Mouse (Mus musculus): ENCODE data around the gene Galnt3. TPM values are rescaled to one million over a fixed set of nuclear protein-coding genes. Genes with fewer than 3 reads are reported as not detected.

Gene Galnt3
- polyA plus RNA-seq, 1 experiment from 2014 or later: 0.63 TPM

DNA sequence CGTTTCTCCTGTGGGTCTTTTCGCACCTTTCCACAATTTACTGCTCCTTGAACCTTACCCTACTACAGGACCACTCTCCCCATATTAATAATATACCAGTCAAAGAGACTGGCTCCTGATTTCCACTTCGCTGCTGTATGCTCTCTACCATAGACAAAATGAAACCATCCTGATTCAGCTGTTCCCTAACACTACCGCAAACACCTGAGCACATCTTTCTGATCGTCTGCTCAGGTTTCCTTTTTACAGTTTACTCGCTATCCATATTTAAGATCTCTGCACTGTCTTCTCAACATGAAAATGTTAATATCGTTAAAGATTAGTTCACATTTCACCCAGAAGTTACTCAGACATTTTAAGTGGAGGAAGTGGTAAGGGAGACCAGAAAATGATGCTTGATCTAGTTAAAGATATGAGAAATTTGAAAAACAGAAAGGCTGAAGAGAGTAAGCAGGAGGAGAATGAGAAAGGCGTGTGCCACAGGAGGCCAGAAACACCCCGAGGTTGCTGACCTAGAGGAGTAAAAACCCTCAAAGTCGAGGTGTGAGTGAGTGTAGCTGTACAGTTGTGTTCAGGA lies 23.9 kb upstream of the Galnt3 start:
- H3K27me3 ChIP-seq (replicated peaks; ENCODE audit: control insufficient read depth, insufficient read depth, low read length): no peaks in the 10 kb centered on the region
- no peaks in the 10 kb centered on the region for H3K9me3 ChIP-seq (replicated peaks; ENCODE audit: control insufficient read depth, low read length)
- H3K4me1 ChIP-seq (ENCODE audit: control insufficient read depth, insufficient read depth, low read length): 0 out of 2 replicates have a peak, but pooled peaks cover 4% of the 10 kb centered on the region
- 89% methylated on average over 10 of the region's 10 CpGs for WGBS
- ATAC-seq: no peak
- no peak overlapping the region for H3K27ac ChIP-seq (ENCODE audit: low read depth, low read length)
- no peak for DNase-seq (ENCODE audit: low spot score)
- no peaks in the 10 kb centered on the region for H3K36me3 ChIP-seq (ENCODE audit: control insufficient read depth, insufficient read depth, low read length)
- H3K9ac ChIP-seq (ENCODE audit: low read length): no peak overlapping the region
- H3K4me2 ChIP-seq (ENCODE audit: low read length): no peak overlapping the region
- no peak overlapping the region for H3K4me3 ChIP-seq (ENCODE audit: low read depth, low read length)

DNA sequence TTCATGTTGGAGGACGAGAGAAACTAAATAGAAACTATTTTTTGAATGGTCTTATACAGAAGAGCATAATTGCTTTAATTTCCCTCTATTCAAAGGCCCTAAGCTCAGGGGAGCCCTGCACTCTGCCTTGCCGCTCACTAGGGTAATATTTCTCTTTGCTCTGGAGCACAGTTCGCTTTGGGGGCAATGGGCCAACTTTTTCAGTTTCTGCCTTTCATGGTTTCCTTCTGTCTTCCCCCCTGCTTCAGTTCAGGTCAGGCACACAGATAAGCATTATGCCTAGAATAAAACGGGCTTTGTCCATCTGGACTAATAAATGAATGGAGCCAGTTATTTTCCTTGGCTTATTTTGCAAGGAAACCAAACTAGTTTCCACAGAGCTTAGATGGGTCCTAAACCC lies 21.7 kb upstream of the Galnt3 start:
- Histone ChIP-seq H3K4me1 (ENCODE audit: control insufficient read depth, insufficient read depth, low read length) (0 out of 2 replicates have a peak, but pooled peaks cover 4% of the 10 kb centered on the region), H3K36me3 (ENCODE audit: control insufficient read depth, insufficient read depth, low read length) (no peaks in the 10 kb centered on the region), H3K27me3 (replicated peaks; ENCODE audit: control insufficient read depth, insufficient read depth, low read length) (no peaks in the 10 kb centered on the region), H3K9me3 (replicated peaks; ENCODE audit: control insufficient read depth, low read length) (no peaks in the 10 kb centered on the region), H3K4me2 (ENCODE audit: low read length) (no peak overlapping the region), H3K4me3 (ENCODE audit: low read depth, low read length) (no peak overlapping the region), H3K27ac (ENCODE audit: low read depth, low read length) (no peak overlapping the region), H3K9ac (ENCODE audit: low read length) (no peak overlapping the region)
- ATAC-seq (peak; percentile 40; the same call in 1 of the 2 replicates), DNase-seq (ENCODE audit: low spot score) (peak; percentile 45)
- 28% methylated on average over 4 of the region's 4 CpGs for WGBS

DNA sequence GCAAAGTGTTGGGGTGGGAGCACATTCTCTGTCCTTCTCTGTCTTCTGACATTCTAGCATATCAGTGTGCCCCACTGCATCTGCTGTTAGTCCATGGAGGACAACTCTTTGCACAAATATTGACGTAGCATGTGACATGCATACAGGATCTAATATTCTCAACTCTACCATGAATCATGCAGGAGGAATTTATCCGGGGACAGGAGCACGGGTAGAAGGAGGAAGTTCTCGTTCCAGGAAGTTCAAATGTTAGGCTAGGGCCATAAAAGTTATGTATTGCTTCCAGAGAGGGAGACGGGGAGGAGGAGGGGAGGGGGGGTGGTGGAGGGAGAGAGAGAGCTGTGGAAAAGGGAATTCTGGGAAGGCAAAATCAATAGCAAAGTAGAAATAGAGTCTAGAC lies 20.0 kb upstream of the Galnt3 start:
- Histone ChIP-seq H3K27me3 (replicated peaks; ENCODE audit: control insufficient read depth, insufficient read depth, low read length) (no peaks in the 10 kb centered on the region), H3K36me3 (ENCODE audit: control insufficient read depth, insufficient read depth, low read length) (no peaks in the 10 kb centered on the region), H3K9me3 (replicated peaks; ENCODE audit: control insufficient read depth, low read length) (no peaks in the 10 kb centered on the region), H3K27ac (ENCODE audit: low read depth, low read length) (no peak overlapping the region), H3K4me2 (ENCODE audit: low read length) (no peak overlapping the region), H3K4me3 (ENCODE audit: low read depth, low read length) (no peak overlapping the region), H3K4me1 (ENCODE audit: control insufficient read depth, insufficient read depth, low read length) (0 out of 2 replicates have a peak, but pooled peaks cover 4% of the 10 kb centered on the region), H3K9ac (ENCODE audit: low read length) (no peak overlapping the region)
- WGBS: 82% methylated on average over 5 of the region's 5 CpGs
- no peak for ATAC-seq
- no peak for DNase-seq (ENCODE audit: low spot score)

DNA sequence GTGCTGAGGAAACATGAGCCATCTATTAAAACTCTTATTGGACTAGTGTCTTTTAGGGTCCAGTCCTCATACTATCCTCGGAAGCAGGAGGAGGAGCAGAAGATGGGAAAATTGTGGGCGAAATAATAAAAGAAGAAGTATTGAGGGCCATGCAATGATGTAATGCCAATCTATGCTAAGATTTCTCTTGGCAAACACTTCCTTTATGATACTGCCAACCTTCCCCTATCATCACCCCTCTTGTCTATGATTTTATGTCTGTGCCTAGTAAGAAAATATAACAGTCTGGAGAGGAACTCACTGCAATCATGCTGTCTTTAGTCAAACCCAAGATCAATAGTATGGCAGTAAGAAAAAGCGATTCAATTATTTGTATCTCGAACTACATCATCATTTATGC lies 18.5 kb upstream of the Galnt3 start:
- 0 out of 2 replicates have a peak, but pooled peaks cover 4% of the 10 kb centered on the region for H3K4me1 ChIP-seq (ENCODE audit: control insufficient read depth, insufficient read depth, low read length)
- no peaks in the 10 kb centered on the region for H3K36me3 ChIP-seq (ENCODE audit: control insufficient read depth, insufficient read depth, low read length)
- ATAC-seq: no peak
- H3K27ac ChIP-seq (ENCODE audit: low read depth, low read length): no peak overlapping the region
- whole genome bisulfite sequencing: 94% methylated on average over 4 of the region's 4 CpGs
- H3K4me3 ChIP-seq (ENCODE audit: low read depth, low read length): no peak overlapping the region
- H3K4me2 ChIP-seq (ENCODE audit: low read length): no peak overlapping the region
- H3K27me3 ChIP-seq (replicated peaks; ENCODE audit: control insufficient read depth, insufficient read depth, low read length): no peaks in the 10 kb centered on the region
- no peaks in the 10 kb centered on the region for H3K9me3 ChIP-seq (replicated peaks; ENCODE audit: control insufficient read depth, low read length)
- no peak for DNase-seq (ENCODE audit: low spot score)
- H3K9ac ChIP-seq (ENCODE audit: low read length): no peak overlapping the region

DNA sequence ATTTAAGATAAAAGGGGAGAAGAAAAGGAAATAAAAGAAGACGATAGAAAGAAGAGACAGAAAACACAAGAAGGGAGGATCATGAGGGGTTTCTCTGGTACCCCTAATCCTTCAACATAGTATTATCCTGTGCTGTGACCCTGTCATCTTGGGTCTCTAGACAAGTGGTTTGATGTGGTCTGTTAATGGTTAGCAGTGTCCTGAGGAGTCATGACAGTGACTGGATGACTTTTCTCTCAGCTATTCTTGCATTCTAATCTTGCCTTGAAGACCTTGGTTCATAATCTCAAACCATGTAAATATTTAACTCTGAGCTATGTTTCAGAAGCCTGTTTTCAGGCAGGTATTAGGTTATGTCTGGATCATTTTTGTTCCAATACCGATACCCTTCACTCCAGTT lies 17.9 kb upstream of the Galnt3 start:
- DNase-seq (ENCODE audit: low spot score) (no peak), ATAC-seq (no peak)
- no peak overlapping the region for H3K4me2 ChIP-seq (ENCODE audit: low read length)
- no peaks in the 10 kb centered on the region for H3K9me3 ChIP-seq (replicated peaks; ENCODE audit: control insufficient read depth, low read length)
- WGBS: 95% methylated on average over 2 of the region's 2 CpGs
- H3K4me3 ChIP-seq (ENCODE audit: low read depth, low read length): no peak overlapping the region
- no peaks in the 10 kb centered on the region for H3K27me3 ChIP-seq (replicated peaks; ENCODE audit: control insufficient read depth, insufficient read depth, low read length)
- no peak overlapping the region for H3K27ac ChIP-seq (ENCODE audit: low read depth, low read length)
- no peak overlapping the region for H3K9ac ChIP-seq (ENCODE audit: low read length)
- H3K36me3 ChIP-seq (ENCODE audit: control insufficient read depth, insufficient read depth, low read length): no peaks in the 10 kb centered on the region
- H3K4me1 ChIP-seq (ENCODE audit: control insufficient read depth, insufficient read depth, low read length): 0 out of 2 replicates have a peak, but pooled peaks cover 4% of the 10 kb centered on the region

DNA sequence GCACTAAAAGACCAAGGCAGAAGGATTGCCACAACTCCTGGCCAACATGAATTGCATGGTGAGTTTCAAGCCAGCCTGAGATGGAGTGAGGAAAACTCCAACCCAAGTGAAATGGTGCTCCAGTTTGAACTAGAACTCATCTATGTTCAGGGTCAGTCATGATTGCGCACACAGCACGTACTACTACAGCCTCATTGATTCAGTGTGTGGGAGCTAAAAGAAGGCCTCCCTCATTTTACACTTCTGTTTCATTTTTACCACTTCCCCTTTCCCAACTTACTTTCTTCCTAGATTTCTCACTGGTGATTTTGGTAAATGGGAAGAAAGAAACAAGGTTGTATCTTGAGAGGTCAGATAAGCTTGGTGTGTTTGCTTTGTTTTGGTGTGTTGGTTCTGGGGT lies 17.5 kb upstream of the Galnt3 start:
- Histone ChIP-seq H3K4me2 (ENCODE audit: low read length) (no peak overlapping the region), H3K27me3 (replicated peaks; ENCODE audit: control insufficient read depth, insufficient read depth, low read length) (no peaks in the 10 kb centered on the region), H3K4me3 (ENCODE audit: low read depth, low read length) (no peak overlapping the region), H3K4me1 (ENCODE audit: control insufficient read depth, insufficient read depth, low read length) (0 out of 2 replicates have a peak, but pooled peaks cover 4% of the 10 kb centered on the region), H3K36me3 (ENCODE audit: control insufficient read depth, insufficient read depth, low read length) (no peaks in the 10 kb centered on the region), H3K9me3 (replicated peaks; ENCODE audit: control insufficient read depth, low read length) (no peaks in the 10 kb centered on the region), H3K27ac (ENCODE audit: low read depth, low read length) (no peak overlapping the region), H3K9ac (ENCODE audit: low read length) (no peak overlapping the region)
- WGBS: 98% methylated on average over 2 of the region's 2 CpGs
- DNase-seq (ENCODE audit: low spot score) (no peak), ATAC-seq (no peak)

DNA sequence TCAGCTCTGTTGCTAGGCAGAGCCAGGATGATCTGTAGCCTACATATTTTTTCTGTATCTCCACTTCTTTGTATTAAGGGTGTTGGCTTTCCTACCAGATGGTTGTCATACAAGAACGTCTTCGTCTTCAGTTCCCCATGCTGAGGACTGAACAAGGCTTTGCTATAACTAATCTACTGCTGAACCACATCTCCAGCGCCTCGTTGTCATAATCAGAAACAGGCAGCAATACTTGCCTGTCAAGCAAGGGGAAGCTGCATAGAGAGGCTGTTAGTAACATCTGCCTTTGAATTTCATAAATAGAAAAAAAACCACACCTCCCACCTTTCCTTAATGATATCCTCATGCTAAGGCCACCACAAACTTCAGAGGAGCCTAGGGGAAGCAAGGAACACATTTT lies 15.5 kb upstream of the Galnt3 start:
- no peak overlapping the region for H3K4me3 ChIP-seq (ENCODE audit: low read depth, low read length)
- no peaks in the 10 kb centered on the region for H3K27me3 ChIP-seq (replicated peaks; ENCODE audit: control insufficient read depth, insufficient read depth, low read length)
- no peaks in the 10 kb centered on the region for H3K4me1 ChIP-seq (ENCODE audit: control insufficient read depth, insufficient read depth, low read length)
- no peaks in the 10 kb centered on the region for H3K9me3 ChIP-seq (replicated peaks; ENCODE audit: control insufficient read depth, low read length)
- H3K36me3 ChIP-seq (ENCODE audit: control insufficient read depth, insufficient read depth, low read length): no peaks in the 10 kb centered on the region
- ATAC-seq: no peak
- H3K27ac ChIP-seq (ENCODE audit: low read depth, low read length): no peak overlapping the region
- H3K9ac ChIP-seq (ENCODE audit: low read length): no peak overlapping the region
- 86% methylated on average over 4 of the region's 4 CpGs for WGBS
- no peak for DNase-seq (ENCODE audit: low spot score)
- no peak overlapping the region for H3K4me2 ChIP-seq (ENCODE audit: low read length)

DNA sequence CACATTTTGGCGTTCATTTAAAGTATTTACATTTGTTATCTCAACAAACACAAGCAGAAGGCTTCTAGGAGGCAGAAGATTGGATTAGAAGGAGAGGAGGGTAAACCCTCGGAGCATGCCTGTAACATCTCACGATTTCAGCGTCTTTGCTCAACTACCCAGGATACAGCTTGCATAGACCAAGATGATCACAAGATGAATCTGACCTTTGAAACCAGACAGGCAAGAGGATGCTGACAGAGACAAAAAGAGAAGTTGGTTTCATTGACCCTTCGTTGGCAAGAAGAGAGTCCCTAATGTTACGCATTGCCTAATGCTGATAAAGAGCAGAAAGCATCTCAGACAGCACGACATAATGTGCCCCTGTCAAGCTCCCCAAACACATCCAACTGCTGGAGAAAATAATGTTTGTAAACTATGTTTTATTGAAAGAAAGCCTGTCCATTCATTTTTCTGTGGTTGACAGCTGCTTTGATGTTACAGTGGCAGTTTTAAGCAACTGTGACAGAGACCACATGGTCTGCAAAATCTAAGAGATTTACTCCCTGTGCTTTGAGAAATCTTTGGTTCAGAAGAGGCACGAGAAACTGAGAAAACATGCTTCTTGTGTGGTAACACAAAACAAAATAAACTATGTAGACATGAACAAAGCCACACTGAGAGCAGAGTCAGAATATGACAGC lies 7.2 kb upstream of the Galnt3 start:
- no peak overlapping the region for H3K9ac ChIP-seq (ENCODE audit: low read length)
- H3K27me3 ChIP-seq (replicated peaks; ENCODE audit: control insufficient read depth, insufficient read depth, low read length): no peaks in the 10 kb centered on the region
- H3K4me1 ChIP-seq (ENCODE audit: control insufficient read depth, insufficient read depth, low read length): no peaks in the 10 kb centered on the region
- DNase-seq (ENCODE audit: low spot score) (no peak), ATAC-seq (no peak)
- H3K4me2 ChIP-seq (ENCODE audit: low read length): no peak overlapping the region
- no peaks in the 10 kb centered on the region for H3K36me3 ChIP-seq (ENCODE audit: control insufficient read depth, insufficient read depth, low read length)
- H3K4me3 ChIP-seq (ENCODE audit: low read depth, low read length): no peak overlapping the region
- WGBS: 83% methylated on average over 8 of the region's 8 CpGs
- H3K27ac ChIP-seq (ENCODE audit: low read depth, low read length): no peak overlapping the region
- no peaks in the 10 kb centered on the region for H3K9me3 ChIP-seq (replicated peaks; ENCODE audit: control insufficient read depth, low read length)

DNA sequence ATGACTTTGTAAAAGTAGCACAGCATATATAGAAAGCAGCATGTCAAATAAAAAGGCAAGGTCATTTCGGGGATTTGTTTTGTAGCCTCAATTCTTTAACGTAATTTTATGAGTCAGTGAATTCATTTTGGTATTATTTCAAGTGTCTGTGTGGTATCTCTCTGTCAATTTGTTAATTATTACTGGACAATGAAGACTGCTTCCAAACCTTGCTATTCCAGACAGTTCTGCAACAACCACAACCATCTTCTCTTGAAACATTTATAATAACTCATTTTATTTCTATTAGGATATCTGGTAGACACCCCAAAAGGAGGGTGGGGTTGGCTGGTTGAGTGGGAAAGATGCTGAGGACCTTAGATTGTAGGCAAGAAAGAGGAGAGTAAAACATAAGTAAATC lies 4.1 kb upstream of the Galnt3 start:
- Histone ChIP-seq H3K27ac (ENCODE audit: low read depth, low read length) (no peak overlapping the region), H3K27me3 (replicated peaks; ENCODE audit: control insufficient read depth, insufficient read depth, low read length) (no peaks in the 10 kb centered on the region; the same call in 1 of the 2 replicates), H3K36me3 (ENCODE audit: control insufficient read depth, insufficient read depth, low read length) (no peaks in the 10 kb centered on the region), H3K9ac (ENCODE audit: low read length) (no peak overlapping the region), H3K9me3 (replicated peaks; ENCODE audit: control insufficient read depth, low read length) (no peaks in the 10 kb centered on the region), H3K4me2 (ENCODE audit: low read length) (no peak overlapping the region), H3K4me3 (ENCODE audit: low read depth, low read length) (no peak overlapping the region), H3K4me1 (ENCODE audit: control insufficient read depth, insufficient read depth, low read length) (no peaks in the 10 kb centered on the region)
- no peak for DNase-seq (ENCODE audit: low spot score)
- WGBS: 89% methylated on average over 2 of the region's 2 CpGs
- no peak for ATAC-seq
